Mouse (Mus musculus) testis, adult 2 months (tissue): Measurements from ENCODE around the gene Ppil2.

Experiments used
- CTCF ChIP-seq: fragments of 200-500 bp; IDR thresholded peaks from 2 replicates; pipeline ENCODE4 v1.5.1; 2012; ENCODE audit warnings: low read depth, mild to moderate bottlenecking, inconsistent platforms, low read length, moderate library complexity; ENCODE audit not compliant: control insufficient read depth, insufficient read depth, insufficient replicate concordance
- POLR2A ChIP-seq: fragments of 200-500 bp; IDR thresholded peaks from 2 replicates; pipeline ENCODE4 v1.6.1; 2012; ENCODE audit warnings: low read depth, mild to moderate bottlenecking, inconsistent platforms, low read length, moderate library complexity; ENCODE audit not compliant: control insufficient read depth

- no peak for TF ChIP-seq CTCF
- TF ChIP-seq POLR2A: peak; percentile 63
Measured at GRCm38 (mm10) chr16:17069511-17070443, 41.3 kb downstream of the Ppil2 start, which contains the start of gene Ypel1.
